Mouse (Mus musculus) forebrain, embryonic 15.5 days (tissue): Measurements from ENCODE around the gene Ciapin1. TPM values are rescaled to one million over a fixed set of nuclear protein-coding genes. Genes with fewer than 3 reads are reported as not detected.

Experiments used
- ATAC-seq: fragments of 200-750 bp; cut with Nextera tagmentation; replicated peaks from 2 replicates; pipeline ENCODE4 v1.8.0; 2017; ENCODE audit warnings: mild to moderate bottlenecking, moderate TSS enrichment, moderate library complexity
- H3K27ac ChIP-seq: fragments of 300-500 bp; sonication (generic); replicated peaks from 2 replicates; pipeline ENCODE4 v1.5.1; 2015; ENCODE audit warnings: mild to moderate bottlenecking, inconsistent platforms
- H3K27me3 ChIP-seq: fragments of 300-500 bp; sonication (generic); 2 replicates; pipeline ENCODE4 v1.6.1; 2015; ENCODE audit warnings: inconsistent platforms
- H3K36me3 ChIP-seq: fragments of 300-500 bp; sonication (generic); 2 replicates; pipeline ENCODE4 v1.6.1; 2015; ENCODE audit warnings: mild to moderate bottlenecking, inconsistent platforms
- H3K4me1 ChIP-seq: fragments of 300-500 bp; sonication (generic); 2 replicates; pipeline ENCODE4 v1.6.1; 2015; ENCODE audit warnings: inconsistent platforms
- H3K4me2 ChIP-seq: fragments of 300-500 bp; sonication (generic); replicated peaks from 2 replicates; pipeline ENCODE4 v1.6.1; 2015; ENCODE audit warnings: mild to moderate bottlenecking, inconsistent platforms
- H3K4me3 ChIP-seq: fragments of 300-500 bp; sonication (generic); 2 replicates; pipeline ENCODE4 v1.5.1; 2015; ENCODE audit warnings: mild to moderate bottlenecking, inconsistent platforms
- H3K9ac ChIP-seq: fragments of 300-500 bp; sonication (generic); replicated peaks from 2 replicates; pipeline ENCODE4 v1.6.1; 2015; ENCODE audit warnings: mild to moderate bottlenecking, inconsistent platforms
- H3K9me3 ChIP-seq: fragments of 300-500 bp; sonication (generic); 2 replicates; pipeline ENCODE4 v1.6.1; 2016; ENCODE audit warnings: inconsistent platforms
- WGBS: fragments of 180-500 bp; shearing (Covaris S2); methylation state at CpG from one replicate; pipeline ENCODE4 v1.1.7; 2015; ENCODE audit warnings: mixed read lengths; 5-methylcytosine and 5-hydroxymethylcytosine counted together
- polyA plus RNA-seq: library from polyadenylated mRNA; unstranded; fragments of >200 nt; fragmentation: Nextera tagmentation; extraction: Ambion mirVana; gene quantifications from 2 replicates; pipeline ENCODE4 v1.2.1, GENCODE M21; 2015

Ciapin1 gene
- polyA plus RNA-seq, 1 experiment from 2014 or later: 145 TPM

GRCm38 (mm10) chr8:94819671-94820179 lies 18.4 kb downstream of the Ciapin1 start:
- Histone ChIP-seq H3K27ac (no peak overlapping the region), H3K36me3 (peaks cover 44% of the 10 kb centered on the region), H3K4me2 (no peak overlapping the region), H3K4me1 (no peaks in the 10 kb centered on the region), H3K9me3 (no peaks in the 10 kb centered on the region), H3K4me3 (no peak overlapping the region), H3K9ac (no peak overlapping the region), H3K27me3 (no peaks in the 10 kb centered on the region)
- ATAC-seq: no peak
- WGBS: 92% methylated on average over 6 of the region's 6 CpGs

- Histone ChIP-seq H3K4me2 (no peak overlapping the region), H3K9me3 (no peaks in the 10 kb centered on the region), H3K4me1 (no peaks in the 10 kb centered on the region), H3K36me3 (peaks cover 28% of the 10 kb centered on the region), H3K27me3 (no peaks in the 10 kb centered on the region), H3K4me3 (no peak overlapping the region), H3K9ac (no peak overlapping the region), H3K27ac (no peak overlapping the region)
- WGBS: 90% methylated on average over 11 of the region's 11 CpGs
- no peak for ATAC-seq
These were observed 20.2 kb downstream of the Ciapin1 start for GRCm38 (mm10) chr8:94817933-94818332.

GRCm38 (mm10) chr8:94814556-94814955 lies 23.6 kb downstream of the Ciapin1 start:
- 0% methylated on average over 1 of the region's 1 CpGs for WGBS
- no peak for ATAC-seq
- no peaks in the 10 kb centered on the region for H3K27me3 ChIP-seq

GRCm38 (mm10) chr8:94812645-94813098 lies 25.5 kb downstream of the Ciapin1 start:
- H3K27me3 ChIP-seq: no peaks in the 10 kb centered on the region
- ATAC-seq: peak; percentile 72
- peak overlapping the region; percentile 34 for H3K9ac ChIP-seq
- peak overlapping the region; percentile 32 for H3K4me2 ChIP-seq
- peak overlapping the region; percentile 15; the same call in 1 of the 2 replicates for H3K4me3 ChIP-seq
- peaks cover 4% of the 10 kb centered on the region; the same call in 1 of the 2 replicates for H3K4me1 ChIP-seq
- 27% methylated on average over 6 of the region's 6 CpGs for WGBS
- peak overlapping the region; percentile 51 for H3K27ac ChIP-seq
- no peaks in the 10 kb centered on the region for H3K36me3 ChIP-seq
- no peaks in the 10 kb centered on the region for H3K9me3 ChIP-seq

More at GRCm38 (mm10) chr8:94814556-94814955, 23.6 kb downstream of the Ciapin1 start:
- Histone ChIP-seq H3K36me3 (no peaks in the 10 kb centered on the region), H3K9me3 (no peaks in the 10 kb centered on the region), H3K4me1 (peaks cover 4% of the 10 kb centered on the region; the same call in 1 of the 2 replicates), H3K9ac (no peak overlapping the region), H3K27ac (no peak overlapping the region), H3K4me3 (no peak overlapping the region), H3K4me2 (no peak overlapping the region)

- no peak overlapping the region for H3K9ac ChIP-seq
These were observed 26.5 kb downstream of the Ciapin1 start for GRCm38 (mm10) chr8:94811654-94812053.

GRCm38 (mm10) chr8:94810855-94811254 lies 27.3 kb downstream of the Ciapin1 start:
- no peak overlapping the region for H3K27ac ChIP-seq
- no peak for ATAC-seq
- H3K4me1 ChIP-seq: peaks cover 4% of the 10 kb centered on the region; the same call in 1 of the 2 replicates
- H3K27me3 ChIP-seq: no peaks in the 10 kb centered on the region
- 81% methylated on average over 5 of the region's 5 CpGs for WGBS
- no peak overlapping the region for H3K9ac ChIP-seq
- no peak overlapping the region for H3K4me2 ChIP-seq
- H3K4me3 ChIP-seq: no peak overlapping the region
- H3K36me3 ChIP-seq: no peaks in the 10 kb centered on the region
- H3K9me3 ChIP-seq: no peaks in the 10 kb centered on the region

More at GRCm38 (mm10) chr8:94811654-94812053, 26.5 kb downstream of the Ciapin1 start:
- Histone ChIP-seq H3K9me3 (no peaks in the 10 kb centered on the region), H3K27me3 (no peaks in the 10 kb centered on the region), H3K4me1 (peaks cover 4% of the 10 kb centered on the region; the same call in 1 of the 2 replicates), H3K27ac (no peak overlapping the region), H3K4me3 (no peak overlapping the region), H3K4me2 (no peak overlapping the region), H3K36me3 (no peaks in the 10 kb centered on the region)
- WGBS: 81% methylated on average over 6 of the region's 6 CpGs
- no peak for ATAC-seq

GRCm38 (mm10) chr8:94810153-94810552 lies 28.0 kb downstream of the Ciapin1 start, which contains the start of gene Ccl17:
Ccl17 (plus strand) TSS chr8:94810453.
- ATAC-seq: no peak
- Histone ChIP-seq H3K4me3 (no peak within 1 kb of the TSS), H3K4me2 (no peak within 1 kb of the TSS), H3K9ac (no peak within 1 kb of the TSS), H3K9me3 (no peaks in the 10 kb centered on the region), H3K36me3 (no peaks in the 10 kb centered on the region), H3K27ac (no peak within 1 kb of the TSS), H3K4me1 (peaks cover 4% of the 10 kb centered on the region; the same call in 1 of the 2 replicates), H3K27me3 (no peaks in the 10 kb centered on the region)
- 76% methylated on average over 3 of the region's 3 CpGs for WGBS

- WGBS: 81% methylated on average over 6 of the region's 6 CpGs
- no peak for ATAC-seq
- no peaks in the 10 kb centered on the region for H3K36me3 ChIP-seq
These were observed 29.8 kb downstream of the Ciapin1 start for GRCm38 (mm10) chr8:94808372-94808771.

GRCm38 (mm10) chr8:94807506-94807905 lies 30.7 kb downstream of the Ciapin1 start:
- peaks cover 2% of the 10 kb centered on the region; the same call in 1 of the 2 replicates for H3K4me1 ChIP-seq
- no peaks in the 10 kb centered on the region for H3K27me3 ChIP-seq
- no peak overlapping the region for H3K4me2 ChIP-seq
- ATAC-seq: no peak
- no peak overlapping the region for H3K4me3 ChIP-seq
- no peaks in the 10 kb centered on the region for H3K9me3 ChIP-seq
- no peak overlapping the region for H3K9ac ChIP-seq
- H3K36me3 ChIP-seq: no peaks in the 10 kb centered on the region
- H3K27ac ChIP-seq: no peak overlapping the region
- 67% methylated on average over 7 of the region's 7 CpGs for WGBS

More at GRCm38 (mm10) chr8:94808372-94808771, 29.8 kb downstream of the Ciapin1 start:
- H3K9me3 ChIP-seq: no peaks in the 10 kb centered on the region
- H3K4me2 ChIP-seq: no peak overlapping the region
- H3K4me1 ChIP-seq: peaks cover 4% of the 10 kb centered on the region; the same call in 1 of the 2 replicates
- H3K9ac ChIP-seq: no peak overlapping the region
- H3K27me3 ChIP-seq: no peaks in the 10 kb centered on the region
- H3K27ac ChIP-seq: no peak overlapping the region
- no peak overlapping the region for H3K4me3 ChIP-seq

- WGBS: 64% methylated on average over 4 of the region's 4 CpGs
These were observed 32.3 kb downstream of the Ciapin1 start for GRCm38 (mm10) chr8:94805811-94806210.

GRCm38 (mm10) chr8:94804546-94805340 lies 33.4 kb downstream of the Ciapin1 start:
- H3K27ac ChIP-seq: no peak overlapping the region
- no peak for ATAC-seq
- no peaks in the 10 kb centered on the region for H3K4me1 ChIP-seq
- 78% methylated on average over 10 of the region's 10 CpGs for WGBS
- no peaks in the 10 kb centered on the region for H3K9me3 ChIP-seq
- no peak overlapping the region for H3K4me2 ChIP-seq
- no peaks in the 10 kb centered on the region for H3K36me3 ChIP-seq
- H3K4me3 ChIP-seq: no peak overlapping the region
- H3K9ac ChIP-seq: no peak overlapping the region
- no peaks in the 10 kb centered on the region for H3K27me3 ChIP-seq

More at GRCm38 (mm10) chr8:94805811-94806210, 32.3 kb downstream of the Ciapin1 start:
- Histone ChIP-seq H3K4me1 (no peaks in the 10 kb centered on the region), H3K4me2 (no peak overlapping the region), H3K4me3 (no peak overlapping the region), H3K9ac (no peak overlapping the region), H3K36me3 (no peaks in the 10 kb centered on the region), H3K27me3 (no peaks in the 10 kb centered on the region), H3K9me3 (no peaks in the 10 kb centered on the region), H3K27ac (no peak overlapping the region)
- ATAC-seq: no peak

- H3K9ac ChIP-seq: no peak overlapping the region
- no peaks in the 10 kb centered on the region for H3K36me3 ChIP-seq
- no peaks in the 10 kb centered on the region for H3K4me1 ChIP-seq
- 78% methylated on average over 6 of the region's 6 CpGs for WGBS
- no peaks in the 10 kb centered on the region for H3K9me3 ChIP-seq
- ATAC-seq: no peak
- no peak overlapping the region for H3K4me3 ChIP-seq
- no peaks in the 10 kb centered on the region for H3K27me3 ChIP-seq
- no peak overlapping the region for H3K27ac ChIP-seq
- H3K4me2 ChIP-seq: no peak overlapping the region
These were observed 34.6 kb downstream of the Ciapin1 start for GRCm38 (mm10) chr8:94803551-94803950.
